Mouse (Mus musculus) G1E (cell line): ENCODE measurements around the gene Tbc1d25.

Experiments
- CTCF ChIP-seq: IDR thresholded peaks from 2 replicates; pipeline ENCODE4 v1.5.1; 2012; ENCODE audit warnings: low read depth, low read length, inconsistent platforms, mixed read lengths
- GATA1 ChIP-seq: IDR thresholded peaks from 2 replicates; pipeline ENCODE4 v1.6.1; 2012; ENCODE audit warnings: borderline replicate concordance, low read length, inconsistent platforms, mixed read lengths
- POLR2AphosphoS5 ChIP-seq: IDR thresholded peaks from 2 replicates; pipeline ENCODE4 v1.6.1; 2012; ENCODE audit warnings: low read depth, low read length, inconsistent platforms; ENCODE audit not compliant: insufficient replicate concordance

DNA sequence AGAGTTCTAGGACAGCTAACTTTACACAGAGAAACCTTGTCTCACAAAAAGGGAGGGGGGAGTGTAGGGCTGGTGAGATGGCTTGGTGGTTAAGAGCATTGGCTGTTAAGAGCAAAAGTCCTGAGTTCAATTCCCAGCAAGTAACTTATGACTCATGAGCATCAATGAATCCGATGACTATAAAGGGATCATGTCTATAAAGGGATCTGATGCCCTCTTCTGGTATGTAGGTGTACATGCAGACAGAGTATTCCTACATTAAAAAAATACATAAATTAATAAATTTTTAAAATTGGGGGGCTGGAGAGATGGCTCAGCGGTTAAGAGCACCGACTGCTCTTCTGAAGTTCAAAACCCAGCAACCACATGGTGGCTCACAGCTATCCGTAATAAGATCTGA lies 60.7 kb downstream of the Tbc1d25 start:
- TF ChIP-seq CTCF (no peak), GATA1 (no peak), POLR2AphosphoS5 (no peak)
